Mouse (Mus musculus): Measurements from ENCODE around the gene Picalm. TPM values are rescaled to one million over a fixed set of nuclear protein-coding genes. Genes with fewer than 3 reads are reported as not detected.

The Picalm gene
- polyA plus RNA-seq, 1 experiment from 2014 or later: 27.0 TPM

DNA sequence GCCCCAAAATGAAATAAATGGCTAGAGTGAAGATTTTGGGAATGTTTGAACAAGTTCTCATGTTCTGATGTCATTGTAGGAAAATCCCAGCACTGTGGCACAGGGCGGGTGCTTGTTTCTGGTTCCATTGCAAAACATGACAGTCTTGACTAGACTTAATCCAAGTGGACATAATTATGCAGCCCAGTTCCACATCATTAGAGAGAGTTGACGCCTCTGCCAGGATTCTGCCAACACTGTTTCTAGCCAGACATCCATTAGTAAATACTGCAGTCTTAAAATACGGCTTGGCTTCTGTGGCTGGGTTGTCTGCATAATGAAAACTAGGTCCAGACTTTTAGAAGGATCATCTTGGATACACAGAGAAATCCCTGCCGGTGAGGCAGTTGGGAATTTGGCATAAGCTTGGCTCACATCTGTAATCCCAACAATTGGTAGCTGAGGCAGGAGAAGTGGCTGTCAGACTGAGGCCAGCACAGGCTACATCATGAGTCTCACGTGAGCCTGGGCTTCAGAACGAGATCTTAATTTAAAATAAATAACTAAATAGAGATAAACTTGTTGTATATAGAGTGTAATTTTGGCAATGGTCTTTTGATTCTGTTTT lies 34.1 kb upstream of the Picalm start:
- Histone ChIP-seq H3K9ac (ENCODE audit: low read depth, low read length) (no peak overlapping the region), H3K4me1 (ENCODE audit: control insufficient read depth, insufficient read depth, low read length) (no peaks in the 10 kb centered on the region), H3K4me2 (ENCODE audit: low read depth, low read length) (no peak overlapping the region), H3K27me3 (replicated peaks; ENCODE audit: control insufficient read depth, insufficient read depth, low read length) (no peaks in the 10 kb centered on the region), H3K9me3 (ENCODE audit: control insufficient read depth, low read length) (no peaks in the 10 kb centered on the region), H3K27ac (ENCODE audit: low read length) (no peak overlapping the region; the same call in 1 of the 2 replicates), H3K4me3 (ENCODE audit: low read length) (no peak overlapping the region), H3K36me3 (ENCODE audit: control insufficient read depth, insufficient read depth, low read length) (no peaks in the 10 kb centered on the region)
- 58% methylated on average over 6 of the region's 6 CpGs for WGBS
- no peak for ATAC-seq

DNA sequence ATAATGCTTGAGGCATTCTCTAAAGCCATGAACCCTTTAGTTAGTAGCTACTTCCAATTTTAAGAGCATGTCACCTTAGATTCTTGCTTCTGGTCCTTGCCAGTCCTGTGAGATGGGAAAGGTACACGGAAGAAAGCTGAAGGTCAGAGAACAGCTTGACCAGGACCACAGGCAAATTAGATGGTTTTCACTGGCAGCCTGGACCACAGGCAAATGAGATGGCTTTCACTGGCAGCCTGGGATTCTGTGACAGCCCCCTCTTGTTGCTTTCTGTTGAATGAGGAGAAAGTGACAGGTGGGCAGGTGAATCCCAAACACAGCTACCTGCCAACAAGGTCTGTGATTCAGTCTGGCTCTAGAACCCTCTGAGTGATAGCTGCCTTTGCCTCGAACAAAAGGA lies 33.4 kb upstream of the Picalm start:
- H3K4me2 ChIP-seq (ENCODE audit: low read depth, low read length): no peak overlapping the region
- H3K9me3 ChIP-seq (ENCODE audit: control insufficient read depth, low read length): no peaks in the 10 kb centered on the region
- ATAC-seq: no peak
- H3K9ac ChIP-seq (ENCODE audit: low read depth, low read length): no peak overlapping the region
- no peaks in the 10 kb centered on the region for H3K4me1 ChIP-seq (ENCODE audit: control insufficient read depth, insufficient read depth, low read length)
- H3K4me3 ChIP-seq (ENCODE audit: low read length): no peak overlapping the region
- no peaks in the 10 kb centered on the region for H3K27me3 ChIP-seq (replicated peaks; ENCODE audit: control insufficient read depth, insufficient read depth, low read length)
- H3K36me3 ChIP-seq (ENCODE audit: control insufficient read depth, insufficient read depth, low read length): no peaks in the 10 kb centered on the region
- no peak overlapping the region for H3K27ac ChIP-seq (ENCODE audit: low read length)
- 72% methylated on average over 2 of the region's 2 CpGs for WGBS

DNA sequence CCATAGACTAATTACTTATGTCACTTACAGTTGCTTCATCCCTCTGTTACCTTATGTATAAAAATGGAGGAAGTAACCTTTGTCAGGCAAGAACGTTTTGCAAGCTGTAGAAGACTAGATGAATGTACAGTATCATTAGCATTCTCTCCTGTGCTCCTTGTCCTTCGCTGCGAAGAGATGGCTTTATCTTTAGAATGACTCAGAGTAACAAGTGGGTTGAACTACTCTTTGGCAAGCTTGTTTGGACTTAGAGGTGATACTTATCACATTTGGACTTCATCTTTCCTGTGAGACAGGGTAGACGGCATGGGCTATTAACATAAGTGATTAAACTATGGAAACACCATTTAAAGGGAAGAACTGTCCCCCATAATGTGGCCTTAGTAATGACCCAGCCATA lies 31.8 kb upstream of the Picalm start:
- 75% methylated on average over 4 of the region's 4 CpGs for WGBS
- no peak for ATAC-seq
- no peaks in the 10 kb centered on the region for H3K36me3 ChIP-seq (ENCODE audit: control insufficient read depth, insufficient read depth, low read length)

DNA sequence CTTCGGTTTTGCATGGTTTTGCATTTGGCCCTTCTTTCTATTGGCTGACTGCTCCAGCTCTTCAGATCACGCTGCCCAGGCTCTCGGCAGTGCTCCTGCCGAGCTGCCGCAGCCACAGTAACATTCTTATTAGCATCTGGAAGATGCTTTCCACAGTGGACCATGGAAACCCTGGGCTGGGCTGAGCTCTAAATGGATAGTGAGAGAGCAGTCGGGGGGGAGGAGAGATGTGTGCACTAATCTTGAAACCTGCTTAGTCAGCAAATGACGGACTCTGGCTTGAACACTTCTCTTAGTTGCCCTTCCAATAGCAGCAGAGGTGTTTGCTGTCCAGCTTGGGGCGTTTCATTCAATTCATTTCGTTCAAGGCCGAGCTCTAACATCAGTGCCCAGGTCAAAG lies 30.8 kb upstream of the Picalm start:
- no peaks in the 10 kb centered on the region for H3K4me1 ChIP-seq (ENCODE audit: control insufficient read depth, insufficient read depth, low read length)
- no peaks in the 10 kb centered on the region for H3K36me3 ChIP-seq (ENCODE audit: control insufficient read depth, insufficient read depth, low read length)
- no peaks in the 10 kb centered on the region for H3K27me3 ChIP-seq (replicated peaks; ENCODE audit: control insufficient read depth, insufficient read depth, low read length)
- H3K27ac ChIP-seq (ENCODE audit: low read length): no peak overlapping the region
- WGBS: 61% methylated on average over 10 of the region's 10 CpGs
- no peak overlapping the region for H3K9ac ChIP-seq (ENCODE audit: low read depth, low read length)
- no peak for ATAC-seq
- H3K9me3 ChIP-seq (ENCODE audit: control insufficient read depth, low read length): no peaks in the 10 kb centered on the region
- no peak overlapping the region for H3K4me2 ChIP-seq (ENCODE audit: low read depth, low read length)
- H3K4me3 ChIP-seq (ENCODE audit: low read length): no peak overlapping the region

More for the DNA sequence above, 31.8 kb upstream of the Picalm start:
- no peak overlapping the region for H3K4me2 ChIP-seq (ENCODE audit: low read depth, low read length)
- no peaks in the 10 kb centered on the region for H3K27me3 ChIP-seq (replicated peaks; ENCODE audit: control insufficient read depth, insufficient read depth, low read length)
- no peak overlapping the region for H3K27ac ChIP-seq (ENCODE audit: low read length)
- H3K9me3 ChIP-seq (ENCODE audit: control insufficient read depth, low read length): no peaks in the 10 kb centered on the region
- H3K4me3 ChIP-seq (ENCODE audit: low read length): no peak overlapping the region
- H3K9ac ChIP-seq (ENCODE audit: low read depth, low read length): no peak overlapping the region
- no peaks in the 10 kb centered on the region for H3K4me1 ChIP-seq (ENCODE audit: control insufficient read depth, insufficient read depth, low read length)

DNA sequence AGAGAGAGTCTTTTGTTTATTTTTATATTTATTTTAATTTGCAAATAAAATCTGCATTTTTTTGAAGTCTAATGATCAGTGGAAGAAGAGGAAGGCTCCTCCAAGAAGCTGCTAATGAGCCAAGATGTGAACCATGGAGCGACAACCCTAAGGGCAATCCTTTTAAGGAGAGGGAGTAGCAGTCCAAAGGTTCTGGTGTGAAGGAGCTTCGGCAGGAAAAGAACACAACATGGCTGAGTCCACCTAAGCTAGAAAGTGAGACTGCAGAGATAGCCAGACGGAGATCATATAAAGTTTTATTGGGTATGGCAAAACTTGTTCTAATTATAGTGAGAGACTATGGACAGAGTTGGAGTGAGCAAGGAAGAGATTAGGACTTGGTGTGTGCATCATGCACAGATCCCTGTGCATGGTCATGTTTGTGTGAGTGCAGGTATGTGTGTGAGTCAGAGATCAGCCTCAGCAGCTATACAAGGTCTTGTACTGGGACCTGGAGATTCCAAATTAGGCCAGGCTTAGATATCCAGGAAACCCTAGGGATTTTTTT lies 29.3 kb upstream of the Picalm start:
- no peaks in the 10 kb centered on the region for H3K36me3 ChIP-seq (ENCODE audit: control insufficient read depth, insufficient read depth, low read length)
- no peaks in the 10 kb centered on the region for H3K27me3 ChIP-seq (replicated peaks; ENCODE audit: control insufficient read depth, insufficient read depth, low read length)
- no peak overlapping the region for H3K4me2 ChIP-seq (ENCODE audit: low read depth, low read length)
- H3K4me3 ChIP-seq (ENCODE audit: low read length): no peak overlapping the region
- H3K27ac ChIP-seq (ENCODE audit: low read length): no peak overlapping the region
- whole genome bisulfite sequencing: 75% methylated on average over 3 of the region's 3 CpGs
- no peaks in the 10 kb centered on the region for H3K9me3 ChIP-seq (ENCODE audit: control insufficient read depth, low read length)
- H3K4me1 ChIP-seq (ENCODE audit: control insufficient read depth, insufficient read depth, low read length): no peaks in the 10 kb centered on the region
- peak; percentile 88 for ATAC-seq
- H3K9ac ChIP-seq (ENCODE audit: low read depth, low read length): no peak overlapping the region

DNA sequence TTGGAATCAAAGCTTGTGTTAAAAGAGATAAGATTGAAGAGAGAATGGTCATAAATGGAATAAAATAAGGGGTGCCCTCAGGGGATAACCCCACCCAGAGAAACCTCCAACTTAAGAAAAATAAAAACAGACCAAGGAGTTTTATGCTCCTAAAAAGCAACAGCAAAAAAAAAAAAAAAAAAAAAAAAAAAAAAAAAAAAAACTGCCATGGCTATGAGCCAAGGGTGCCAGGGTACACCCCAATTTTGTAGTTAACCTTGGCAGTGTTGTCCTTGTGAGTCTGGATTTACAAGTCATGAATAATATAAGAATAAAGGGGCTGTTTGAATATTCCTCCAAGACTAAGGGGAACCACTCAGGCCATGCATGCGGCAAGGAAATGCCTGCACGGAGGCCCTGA lies 13.9 kb upstream of the Picalm start:
- H3K4me2 ChIP-seq (ENCODE audit: low read depth, low read length): no peak overlapping the region
- no peak overlapping the region for H3K27ac ChIP-seq (ENCODE audit: low read length)
- no peaks in the 10 kb centered on the region for H3K36me3 ChIP-seq (ENCODE audit: control insufficient read depth, insufficient read depth, low read length)
- no peaks in the 10 kb centered on the region for H3K4me1 ChIP-seq (ENCODE audit: control insufficient read depth, insufficient read depth, low read length)
- no peak overlapping the region for H3K4me3 ChIP-seq (ENCODE audit: low read length)
- no peaks in the 10 kb centered on the region for H3K9me3 ChIP-seq (ENCODE audit: control insufficient read depth, low read length)
- H3K27me3 ChIP-seq (replicated peaks; ENCODE audit: control insufficient read depth, insufficient read depth, low read length): no peaks in the 10 kb centered on the region
- ATAC-seq: no peak
- no peak overlapping the region for H3K9ac ChIP-seq (ENCODE audit: low read depth, low read length)
- 94% methylated on average over 2 of the region's 2 CpGs for WGBS

DNA sequence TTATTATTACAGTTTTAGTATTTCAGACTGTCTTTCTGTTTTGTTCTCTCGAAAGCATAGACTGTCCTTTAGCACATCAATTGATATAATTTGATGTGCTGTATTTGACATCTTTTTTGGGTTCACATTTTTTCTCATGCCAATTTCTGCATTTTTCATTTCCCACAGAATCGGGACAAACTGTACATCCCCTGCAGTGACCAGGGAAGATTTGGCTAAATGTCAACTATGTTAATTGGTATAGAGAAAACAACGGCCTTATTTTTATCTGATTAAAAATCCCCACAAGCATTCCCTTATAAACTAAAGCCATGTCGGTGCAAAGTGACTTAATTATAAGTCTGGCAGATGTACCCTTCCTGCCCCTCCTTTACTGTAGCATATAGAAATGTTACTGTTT lies 9.9 kb upstream of the Picalm start:
- H3K9me3 ChIP-seq (ENCODE audit: control insufficient read depth, low read length): no peaks in the 10 kb centered on the region
- WGBS: 56% methylated on average over 4 of the region's 4 CpGs
- no peaks in the 10 kb centered on the region for H3K4me1 ChIP-seq (ENCODE audit: control insufficient read depth, insufficient read depth, low read length)
- ATAC-seq: no peak
- H3K4me2 ChIP-seq (ENCODE audit: low read depth, low read length): no peak overlapping the region
- no peak overlapping the region for H3K4me3 ChIP-seq (ENCODE audit: low read length)
- H3K9ac ChIP-seq (ENCODE audit: low read depth, low read length): no peak overlapping the region
- H3K36me3 ChIP-seq (ENCODE audit: control insufficient read depth, insufficient read depth, low read length): no peaks in the 10 kb centered on the region
- H3K27me3 ChIP-seq (replicated peaks; ENCODE audit: control insufficient read depth, insufficient read depth, low read length): no peaks in the 10 kb centered on the region
- no peak overlapping the region for H3K27ac ChIP-seq (ENCODE audit: low read length)

DNA sequence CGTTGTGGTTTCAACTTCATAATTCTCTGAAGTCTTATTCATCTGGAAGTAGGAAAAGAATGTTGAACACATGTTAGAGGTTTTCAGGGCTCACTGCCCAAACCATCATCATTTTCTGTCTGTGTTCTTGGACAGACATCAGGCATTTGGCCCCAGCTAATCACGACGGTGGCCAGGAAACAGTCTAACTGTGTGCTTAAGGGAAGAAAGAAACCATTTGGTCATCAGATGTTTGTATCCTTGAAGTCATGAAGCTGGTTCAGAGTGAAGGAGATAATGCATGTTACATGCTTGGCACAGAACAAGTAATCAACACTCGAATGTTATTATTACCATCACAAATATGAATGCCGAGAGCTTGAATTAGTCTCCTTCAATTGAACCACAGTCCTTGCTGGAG lies 5.0 kb upstream of the Picalm start:
- H3K4me1 ChIP-seq (ENCODE audit: control insufficient read depth, insufficient read depth, low read length): 0 out of 2 replicates have a peak, but pooled peaks cover 8% of the 10 kb centered on the region

DNA sequence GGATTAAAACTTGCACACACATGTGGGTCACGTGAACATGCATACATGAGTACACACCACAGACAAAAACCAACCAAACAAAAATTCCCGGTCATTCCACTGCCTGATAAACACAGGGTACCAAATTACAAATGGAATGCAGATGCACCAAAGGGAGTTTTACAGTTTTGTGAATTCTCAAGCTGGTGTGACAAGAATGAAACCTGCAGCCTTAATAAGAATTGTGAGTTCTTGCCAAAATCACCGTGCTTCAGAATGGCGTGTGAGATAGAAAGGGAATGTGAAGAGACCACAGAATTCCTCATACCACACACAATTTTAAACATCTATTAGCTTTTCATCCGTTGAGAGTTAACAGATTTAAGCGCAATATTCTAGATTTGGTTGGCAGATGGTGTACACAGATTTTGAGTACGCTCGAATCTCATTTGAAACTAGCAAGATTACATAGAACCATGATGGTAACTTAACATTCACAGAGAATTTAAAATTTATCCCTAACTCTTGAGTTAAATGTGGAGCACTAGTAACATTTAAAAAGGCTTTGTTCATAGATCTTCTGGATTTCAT lies 1.3 kb upstream of the Picalm start:
- Histone ChIP-seq H3K27ac (ENCODE audit: low read length) (peak overlapping the region; percentile 99), H3K27me3 (replicated peaks; ENCODE audit: control insufficient read depth, insufficient read depth, low read length) (no peaks in the 10 kb centered on the region), H3K9ac (ENCODE audit: low read depth, low read length) (peak overlapping the region; percentile 99; the same call in 1 of the 2 replicates), H3K4me3 (ENCODE audit: low read length) (peak overlapping the region; percentile 92), H3K4me1 (ENCODE audit: control insufficient read depth, insufficient read depth, low read length) (0 out of 2 replicates have a peak, but pooled peaks cover 12% of the 10 kb centered on the region), H3K36me3 (ENCODE audit: control insufficient read depth, insufficient read depth, low read length) (no peaks in the 10 kb centered on the region), H3K4me2 (ENCODE audit: low read depth, low read length) (peak overlapping the region; percentile 77), H3K9me3 (ENCODE audit: control insufficient read depth, low read length) (no peaks in the 10 kb centered on the region)
- WGBS: 68% methylated on average over 8 of the region's 8 CpGs
- ATAC-seq: no peak

More for the DNA sequence above, 5.0 kb upstream of the Picalm start:
- peak overlapping the region; percentile 39; the same call in 1 of the 2 replicates for H3K27ac ChIP-seq (ENCODE audit: low read length)
- H3K9me3 ChIP-seq (ENCODE audit: control insufficient read depth, low read length): no peaks in the 10 kb centered on the region
- H3K27me3 ChIP-seq (replicated peaks; ENCODE audit: control insufficient read depth, insufficient read depth, low read length): no peaks in the 10 kb centered on the region
- H3K9ac ChIP-seq (ENCODE audit: low read depth, low read length): no peak overlapping the region
- no peak overlapping the region for H3K4me2 ChIP-seq (ENCODE audit: low read depth, low read length)
- ATAC-seq: no peak
- no peaks in the 10 kb centered on the region for H3K36me3 ChIP-seq (ENCODE audit: control insufficient read depth, insufficient read depth, low read length)
- WGBS: 72% methylated on average over 5 of the region's 5 CpGs
- no peak overlapping the region for H3K4me3 ChIP-seq (ENCODE audit: low read length)
